10 mouse cellular contexts compared by ENCODE assay signal in the genomic region with DNA sequence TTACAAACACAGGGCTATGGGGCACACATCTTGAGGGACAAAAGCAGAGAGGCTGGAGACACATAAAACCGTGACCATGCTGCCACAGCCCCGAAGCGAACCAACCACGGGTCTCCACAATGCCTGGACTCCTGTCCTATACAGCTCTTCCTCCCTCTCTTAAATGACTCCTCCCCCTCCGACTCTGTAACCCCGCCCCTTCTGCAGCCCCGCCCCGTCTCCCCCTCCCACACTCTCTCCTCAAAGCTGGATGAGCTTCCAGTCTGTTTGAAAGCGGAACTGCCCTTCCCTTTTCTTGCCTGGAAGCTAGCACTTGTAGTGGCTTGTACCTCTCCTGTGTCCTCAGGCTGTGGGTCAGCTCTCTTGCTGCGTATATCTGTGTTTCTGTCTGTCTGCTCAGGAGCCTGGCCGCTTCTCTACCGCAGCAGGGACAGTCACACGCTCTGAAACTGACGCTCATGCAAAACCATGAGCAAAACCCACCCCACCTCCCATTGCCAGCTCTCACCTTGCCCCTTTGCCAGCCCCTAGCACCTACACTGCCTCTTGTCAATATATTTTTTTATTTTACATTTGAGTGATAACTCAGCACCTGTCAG. TPM values are rescaled to one million over a fixed set of nuclear protein-coding genes. Genes with fewer than 3 reads are reported as not detected.
DNase-seq lines count a peak whose midpoint lies in the region; ATAC-seq and TF ChIP-seq lines count a peak whose summit lies in the region.
"Had no signal": no experiment of that assay in that cellular context is flagged by ENCODE, and none has a peak within 500 bp of the region (broad histone marks: within the 10 kb centered on the region; RNA-seq: fewer than 3 reads in every experiment).

No protein-coding gene starts in this region.

- no peaks in the 10 kb centered on the region for H3K4me1 ChIP-seq in intestine, embryonic 16.5 days (ENCODE audit: control insufficient read depth, insufficient read depth, low read length)
- H3K4me1 ChIP-seq in midbrain, embryonic 14.5 days (ENCODE audit: control insufficient read depth, insufficient read depth, low read length): no peaks in the 10 kb centered on the region

- DNase-seq in heart, adult 11 months: peak; percentile 93
- DNase-seq in heart, postnatal 10 days: no peak
- peak; percentile 20 for DNase-seq in brain, embryonic 14.5 days (ENCODE audit: low read depth)
- peak; percentile 17 for DNase-seq in midbrain, embryonic 14.5 days
- no peak for DNase-seq in ovary, postnatal 10 days (ENCODE audit: low spot score)
- DNase-seq in frontal cortex, postnatal 36 days (ENCODE audit: low spot score in 2 of 2): no peak
- DNase-seq in right cerebral cortex, postnatal 25 days: no peak

- H3K9ac ChIP-seq in intestine, embryonic 16.5 days (ENCODE audit: low read depth, low read length): peak overlapping the region; percentile 40
- no peak overlapping the region for H3K9ac ChIP-seq in midbrain, embryonic 14.5 days (replicated peaks; ENCODE audit: low read length)

- TF ChIP-seq POLR2A in brain, embryonic 14.5 days (IDR thresholded peaks at IDR 0.05; ENCODE audit: borderline replicate concordance, extremely low read depth, insufficient read depth, insufficient read length, poor library complexity, severe bottlenecking): no peak

- TF ChIP-seq CTCF in brain, embryonic 14.5 days (IDR thresholded peaks at IDR 0.05; ENCODE audit: borderline replicate concordance, extremely low read depth, insufficient read depth, insufficient read length): no peak

- peak overlapping the region; percentile 41 for H3K4me2 ChIP-seq in intestine, embryonic 16.5 days (ENCODE audit: low read depth, low read length)
- peak overlapping the region; percentile 15; the same call in 1 of the 2 replicates for H3K4me2 ChIP-seq in midbrain, embryonic 14.5 days (ENCODE audit: low read length)

- no peaks in the 10 kb centered on the region for H3K9me3 ChIP-seq in intestine, embryonic 16.5 days (ENCODE audit: control insufficient read depth, low read length)
- H3K9me3 ChIP-seq in midbrain, embryonic 14.5 days (ENCODE audit: control insufficient read depth, low read length): no peaks in the 10 kb centered on the region

- ATAC-seq in intestine, embryonic 16.5 days: peak; percentile 64
- no peak for ATAC-seq in midbrain, embryonic 14.5 days (ENCODE audit: low FRiP score, low TSS enrichment)

- no peak overlapping the region for H3K27ac ChIP-seq in intestine, embryonic 16.5 days (ENCODE audit: low read length)
- no peak overlapping the region for H3K27ac ChIP-seq in midbrain, embryonic 14.5 days (replicated peaks; ENCODE audit: low read depth, low read length)

- H3K27me3 ChIP-seq in intestine, embryonic 16.5 days (replicated peaks; ENCODE audit: control insufficient read depth, insufficient read depth, low read length): peaks cover 7% of the 10 kb centered on the region
- H3K27me3 ChIP-seq in midbrain, embryonic 14.5 days (ENCODE audit: control insufficient read depth, insufficient read depth, low read length): peaks cover 10% of the 10 kb centered on the region

- 5% methylated on average over 14 of the region's 14 CpGs for WGBS in intestine, embryonic 16.5 days
- 11% methylated on average over 14 of the region's 14 CpGs for WGBS in midbrain, embryonic 14.5 days

- intact Hi-C loops in heart, postnatal 10 days (cut with DNase I): no loop called here

- H3K36me3 ChIP-seq in intestine, embryonic 16.5 days (ENCODE audit: control insufficient read depth, insufficient read depth, low read length): no peaks in the 10 kb centered on the region
- no peaks in the 10 kb centered on the region for H3K36me3 ChIP-seq in midbrain, embryonic 14.5 days (ENCODE audit: control insufficient read depth, insufficient read depth, low read length)

- H3K4me3 ChIP-seq in intestine, embryonic 16.5 days (ENCODE audit: low read length): peak overlapping the region; percentile 14; the same call in 1 of the 2 replicates
- H3K4me3 ChIP-seq in midbrain, embryonic 14.5 days (replicated peaks; ENCODE audit: low read depth, low read length): no peak overlapping the region
- H3K4me3 ChIP-seq: erythroblast, embryonic 14.5 days had no signal

RNA-seq across cellular contexts. Expression of a gene that starts 5.7 kb away (rescaled TPM):
- total RNA-seq in heart, postnatal 10 days (2021): 100 to 1,000 TPM; 427 to 465 TPM
- polyA plus RNA-seq in brain, embryonic 14.5 days (2012; rRNA removed): 0.77 and 1.4 TPM in 2 replicates
- 0.89 and 1.0 TPM in 2 replicates for polyA plus RNA-seq in intestine, embryonic 16.5 days (2015; fragmentation: Nextera tagmentation; extraction: Ambion mirVana)
- polyA plus RNA-seq in midbrain, embryonic 14.5 days (2014; fragmentation: Nextera tagmentation; extraction: Ambion mirVana): 0.37 and 0.43 TPM in 2 replicates

RNA-seq across cellular contexts. Expression of a gene that starts 21.7 kb away (rescaled TPM):
- total RNA-seq in heart, postnatal 10 days (2021): 10 to 100 TPM; 14.6 to 16.8 TPM
- 7.8 and 8.5 TPM in 2 replicates for polyA plus RNA-seq in brain, embryonic 14.5 days (2012; rRNA removed)
- 7.4 and 7.7 TPM in 2 replicates for polyA plus RNA-seq in intestine, embryonic 16.5 days (2015; fragmentation: Nextera tagmentation; extraction: Ambion mirVana)
- 3.1 and 6.3 TPM in 2 replicates for polyA plus RNA-seq in midbrain, embryonic 14.5 days (2014; fragmentation: Nextera tagmentation; extraction: Ambion mirVana)

RNA-seq across cellular contexts. Expression of a gene that starts 41.1 kb away (rescaled TPM):
- total RNA-seq in heart, postnatal 10 days (2021): 1 to 10 TPM; 1.7 to 1.8 TPM
- polyA plus RNA-seq in brain, embryonic 14.5 days (2012; rRNA removed): 0.87 and 1.1 TPM in 2 replicates
- 0.81 and 1.4 TPM in 2 replicates for polyA plus RNA-seq in intestine, embryonic 16.5 days (2015; fragmentation: Nextera tagmentation; extraction: Ambion mirVana)
- 0.18 TPM in 1 of 2 replicates, not detected in the other for polyA plus RNA-seq in midbrain, embryonic 14.5 days (2014; fragmentation: Nextera tagmentation; extraction: Ambion mirVana)
- total RNA-seq: neutrophil, adult 5-6 weeks had no signal

RNA-seq across cellular contexts. Expression of a gene that starts 50.1 kb away (rescaled TPM):
- total RNA-seq in heart, postnatal 10 days (2021): 10 to 100 TPM; 74.3 to 76.2 TPM
- 145 and 172 TPM in 2 replicates for polyA plus RNA-seq in brain, embryonic 14.5 days (2012; rRNA removed)
- 114 and 115 TPM in 2 replicates for polyA plus RNA-seq in intestine, embryonic 16.5 days (2015; fragmentation: Nextera tagmentation; extraction: Ambion mirVana)
- 205 and 261 TPM in 2 replicates for polyA plus RNA-seq in midbrain, embryonic 14.5 days (2014; fragmentation: Nextera tagmentation; extraction: Ambion mirVana)

Comparison
In these comparisons a context has a peak if more than half of its experiments do, and no peak if none do; other contexts are left out.
1. DNase-seq: peak in heart, adult 11 months (single experiment), brain, embryonic 14.5 days (single experiment) and midbrain, embryonic 14.5 days (single experiment); none in heart, postnatal 10 days (0 of 2), ovary, postnatal 10 days (single experiment), frontal cortex, postnatal 36 days (0 of 2) and right cerebral cortex, postnatal 25 days (single experiment).